Mouse (Mus musculus) kidney, adult 8-10 months (tissue): Measurements from ENCODE around the gene Adcy2.

Experiments used
- DNase-seq, 2 experiments: peaks; one replicate each; pipeline ENCODE4 v3.0.0; 2022

Gene Adcy2

DNA sequence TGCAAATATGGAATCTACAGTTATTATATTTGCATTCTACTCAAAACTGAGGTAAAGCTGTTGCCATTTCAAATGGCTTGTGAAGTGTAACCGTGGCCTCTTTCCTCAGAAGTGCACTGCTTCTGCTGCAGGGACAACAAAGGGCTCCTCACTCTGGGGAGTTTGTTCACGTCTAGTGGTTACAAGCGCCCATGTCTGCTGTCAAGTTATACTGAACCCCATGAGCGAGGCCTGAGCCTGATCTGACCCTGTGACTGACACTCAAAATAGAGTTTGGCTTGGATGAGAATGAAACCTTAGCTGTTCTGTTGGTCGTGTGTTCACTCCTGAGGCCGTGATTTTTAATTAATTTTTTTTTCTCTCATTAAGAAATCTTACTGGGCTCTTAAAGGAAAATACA is 38.8 kb downstream of the Adcy2 start:
- DNase-seq = no peak

DNA sequence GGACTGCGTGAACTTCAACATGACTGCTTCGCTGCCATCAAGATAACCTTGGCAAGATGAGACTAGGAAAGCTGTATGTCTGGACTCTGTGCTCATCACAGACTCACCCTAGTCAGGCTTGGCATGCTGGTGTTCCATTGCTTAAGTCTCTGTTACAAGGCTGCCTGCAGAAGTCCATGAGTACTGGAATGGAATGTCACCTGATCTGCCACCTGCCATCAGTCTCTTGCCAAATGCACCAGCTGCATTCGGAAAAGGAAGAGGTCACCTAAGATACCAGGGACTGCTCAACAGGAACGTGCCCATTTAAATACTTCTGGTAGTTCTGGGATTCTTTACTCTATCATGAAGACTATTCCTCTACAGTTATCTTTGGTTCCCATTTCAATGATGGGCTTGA is 39.9 kb downstream of the Adcy2 start:
- no peak for DNase-seq

- no peak for DNase-seq
These were observed 56.6 kb downstream of the Adcy2 start for GRCm38 (mm10) chr13:68942735-68943134.

GRCm38 (mm10) chr13:68941429-68941828 is 57.9 kb downstream of the Adcy2 start:
- no peak for DNase-seq

GRCm38 (mm10) chr13:68932283-68932647 is 67.1 kb downstream of the Adcy2 start:
- no peak for DNase-seq

DNA sequence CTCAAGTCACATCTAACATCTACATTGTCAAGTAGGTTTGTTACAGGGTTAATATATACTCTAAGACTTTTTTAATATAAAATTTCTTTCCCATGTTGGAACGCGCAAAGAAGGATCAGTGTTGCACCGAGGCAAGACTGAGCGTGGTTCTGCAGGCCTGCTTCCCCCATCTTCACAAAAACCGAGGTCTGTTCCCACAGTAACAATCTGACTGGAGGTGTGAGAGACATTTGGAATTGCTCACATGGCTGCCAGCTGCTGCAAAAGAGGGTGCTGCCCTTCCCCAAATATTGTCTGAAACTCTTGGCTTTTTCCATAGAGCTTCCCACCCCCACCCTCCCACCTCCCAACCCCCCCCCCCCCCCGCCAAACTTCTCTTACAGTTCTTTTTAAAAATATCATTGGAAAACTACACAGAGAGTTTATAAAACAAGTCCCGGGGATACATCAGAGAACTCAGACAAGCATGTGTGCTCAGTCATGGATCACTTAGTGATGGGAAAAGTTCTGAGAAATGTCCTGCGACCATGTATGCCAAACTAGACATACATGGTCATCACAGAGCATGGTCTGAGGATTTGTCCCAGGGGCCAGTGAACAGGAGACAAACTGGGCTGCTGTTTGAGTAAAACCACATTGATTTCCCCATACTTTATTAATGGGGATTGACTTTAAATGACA is 67.6 kb downstream of the Adcy2 start:
- no peak for DNase-seq

DNA sequence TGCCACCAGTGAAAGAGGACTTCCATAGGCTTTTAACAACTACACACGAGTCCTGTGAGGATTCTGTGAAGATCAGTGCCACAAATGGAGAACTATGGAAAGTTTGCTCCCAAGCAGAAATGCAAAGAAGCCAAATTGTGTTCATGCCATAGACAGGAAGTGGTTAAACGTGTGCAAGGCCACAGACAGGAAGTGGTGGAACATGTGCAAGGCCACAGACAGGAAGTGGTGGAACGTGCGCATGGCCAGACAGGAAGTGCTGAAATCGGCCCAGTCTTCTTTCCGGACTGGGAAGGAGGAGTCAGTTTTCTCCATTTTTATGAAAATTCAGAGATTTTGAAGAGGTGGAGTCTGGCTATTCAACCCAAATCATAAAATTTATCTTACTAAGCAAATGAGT is 70.9 kb downstream of the Adcy2 start:
- no peak for DNase-seq

DNA sequence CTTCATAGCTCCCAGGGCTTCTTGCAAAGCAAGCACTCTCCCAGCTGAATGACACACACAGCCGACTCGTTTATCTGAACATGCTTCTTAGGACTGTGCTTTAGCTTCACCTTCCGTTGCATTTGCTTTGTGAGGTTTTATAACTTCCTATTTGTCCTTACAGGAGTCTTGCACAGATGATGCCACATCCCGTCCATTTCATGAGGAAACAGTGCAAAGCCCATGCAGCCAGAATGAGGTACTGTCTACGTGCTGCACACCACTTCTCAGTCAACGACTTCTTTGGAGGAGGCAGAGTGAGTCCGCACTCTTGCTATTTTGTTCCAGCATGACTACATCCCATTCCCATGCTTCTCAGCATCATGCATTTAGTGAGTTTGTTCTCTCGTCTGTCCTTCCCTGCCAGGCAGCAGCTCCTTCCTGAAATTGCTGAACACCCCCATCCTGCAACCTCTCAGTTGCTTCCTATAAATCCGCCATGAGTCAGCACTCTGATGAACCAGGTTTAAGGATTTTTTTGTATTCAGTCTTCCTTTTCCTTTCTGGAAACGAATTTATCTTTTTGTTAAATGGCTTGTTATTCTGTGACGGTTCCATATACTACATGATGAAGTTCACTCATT is 85.6 kb downstream of the Adcy2 start:
- no peak for DNase-seq

DNA sequence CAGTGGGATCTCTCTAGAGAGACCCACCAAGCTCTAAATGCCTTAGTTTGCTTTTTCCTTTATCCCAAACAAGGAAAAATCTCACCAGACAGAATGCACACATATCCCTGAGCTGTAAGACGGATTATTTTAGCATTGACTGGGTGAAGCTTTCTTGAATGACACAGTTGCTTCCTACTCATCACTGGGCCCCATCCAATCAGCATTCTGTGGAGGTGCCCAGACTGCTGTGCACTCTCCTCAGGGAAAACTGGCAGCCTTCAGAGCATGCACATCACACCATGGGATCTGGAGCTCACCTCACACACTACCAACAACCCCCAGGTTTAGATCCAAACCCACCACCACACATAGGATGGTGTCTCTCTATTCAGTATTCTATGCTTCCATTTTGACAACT is 92.7 kb downstream of the Adcy2 start:
- no peak for DNase-seq

DNA sequence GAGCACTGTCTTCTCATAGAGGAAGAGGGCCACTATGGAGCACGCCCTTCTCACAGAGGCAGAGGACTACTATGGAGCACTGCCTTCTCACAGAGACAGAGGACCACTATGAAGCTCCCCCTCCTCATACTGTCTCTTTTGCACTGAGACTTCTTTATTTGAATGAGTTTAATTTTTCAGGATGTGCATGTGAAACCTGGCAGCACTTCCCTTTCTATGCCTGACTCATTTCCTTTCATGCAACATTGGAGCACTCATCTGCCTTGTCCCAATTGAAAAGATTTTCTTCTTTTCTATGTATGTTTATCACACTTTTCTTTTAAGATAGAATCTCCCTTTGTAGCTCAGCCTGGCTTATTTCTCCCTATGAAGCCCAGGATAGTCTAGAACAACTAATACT is 96.6 kb downstream of the Adcy2 start:
- DNase-seq = no peak

DNA sequence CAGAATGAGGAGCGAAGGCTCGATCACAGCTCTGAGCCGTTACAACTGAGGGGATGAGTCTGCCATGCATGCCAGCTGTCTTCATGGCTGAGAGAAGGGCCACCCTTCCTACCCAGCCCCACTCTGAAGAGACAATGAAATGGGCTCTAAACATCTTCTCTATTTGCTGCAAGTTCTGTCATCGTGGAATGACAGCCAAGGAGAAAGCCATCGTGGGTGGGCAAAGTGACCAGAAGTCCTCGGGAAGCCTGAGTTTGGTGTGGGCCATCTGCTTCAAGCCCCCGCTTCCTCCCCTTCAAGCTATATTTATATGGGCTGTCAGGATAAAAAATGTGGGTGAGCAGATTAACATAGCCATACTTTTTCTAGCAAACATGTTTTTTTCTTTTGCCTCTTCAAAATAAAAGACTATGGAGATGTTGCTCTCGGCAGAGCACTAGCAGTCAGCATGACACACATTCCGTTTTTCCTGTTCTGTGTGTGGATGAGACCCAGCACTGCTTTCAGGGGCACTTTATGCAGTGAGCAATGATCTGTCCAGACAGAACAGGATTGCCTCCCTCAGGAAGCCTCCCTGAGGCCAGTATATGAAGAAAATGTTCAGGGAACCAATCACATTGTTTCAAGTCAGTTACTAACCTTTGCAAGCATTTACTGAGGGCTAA is 109.3 kb downstream of the Adcy2 start:
- DNase-seq = no peak

- DNase-seq = no peak
These were observed 130.6 kb downstream of the Adcy2 start for GRCm38 (mm10) chr13:68868776-68869175.

- no peak for DNase-seq
These were observed 131.2 kb downstream of the Adcy2 start for GRCm38 (mm10) chr13:68867940-68868655.

GRCm38 (mm10) chr13:68860036-68860435 is 139.3 kb downstream of the Adcy2 start:
- DNase-seq = no peak

DNA sequence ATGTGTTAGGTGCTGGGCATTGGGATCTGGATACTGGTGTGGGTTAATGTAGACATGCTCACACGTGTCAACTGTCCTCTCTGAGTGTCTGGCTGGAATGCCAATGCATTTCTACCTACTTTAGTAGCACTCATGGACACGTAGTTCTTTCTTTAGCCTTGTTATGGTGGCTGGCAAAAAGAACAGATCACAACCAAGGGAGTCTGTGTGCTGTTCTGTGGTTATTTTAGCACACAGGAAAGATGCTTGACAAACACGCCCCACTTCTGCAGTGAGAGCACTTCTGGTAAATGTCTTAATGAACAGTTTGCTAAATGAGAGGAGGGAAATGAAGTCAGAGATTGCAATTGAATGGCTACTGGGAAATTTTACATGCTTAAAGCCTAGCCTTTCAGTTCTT is 151.1 kb downstream of the Adcy2 start:
- DNase-seq = no peak

DNA sequence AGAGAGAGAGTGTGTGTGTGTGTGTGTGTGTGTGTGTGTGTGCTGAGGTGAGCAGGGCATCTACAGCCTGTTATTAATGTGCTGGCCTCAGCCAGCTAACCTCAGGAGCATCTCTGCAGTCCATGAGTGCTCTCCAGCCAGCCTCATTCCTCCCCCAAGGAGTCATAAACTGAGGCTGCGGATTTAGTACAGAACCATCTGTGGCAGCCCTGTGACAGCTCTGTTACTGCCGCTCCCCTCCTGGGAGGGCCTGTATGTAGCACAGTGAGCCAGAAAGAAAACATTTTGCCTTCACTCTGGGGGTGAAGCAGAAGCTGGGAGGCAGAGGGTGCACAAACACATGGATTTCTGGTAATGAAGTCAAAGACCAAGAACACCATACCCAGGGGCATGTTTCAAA is 159.8 kb downstream of the Adcy2 start:
- no peak for DNase-seq

- no peak for DNase-seq
These were observed 163.2 kb downstream of the Adcy2 start for GRCm38 (mm10) chr13:68836183-68836582.

- DNase-seq = no peak
These were observed 163.8 kb downstream of the Adcy2 start for GRCm38 (mm10) chr13:68835424-68836045.

DNA sequence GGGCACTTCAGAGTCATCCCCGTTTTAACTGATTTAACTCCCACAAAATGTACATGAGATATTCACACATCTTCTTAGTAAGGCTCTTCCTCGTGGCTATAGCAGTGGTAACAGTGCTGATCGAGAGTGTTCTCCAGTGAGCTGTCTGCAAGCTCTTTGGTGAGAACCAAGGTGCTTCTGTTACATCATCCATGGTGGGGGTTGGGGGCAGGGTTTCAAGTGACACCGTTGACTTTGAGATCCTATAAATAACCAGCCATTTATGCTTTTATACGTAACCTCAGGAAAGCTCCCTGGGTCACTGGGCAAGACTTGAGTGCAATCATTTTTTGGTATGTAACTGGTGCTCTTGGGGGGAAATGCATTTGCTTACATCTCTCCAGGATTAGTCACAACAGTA is 167.2 kb downstream of the Adcy2 start:
- DNase-seq = no peak

DNA sequence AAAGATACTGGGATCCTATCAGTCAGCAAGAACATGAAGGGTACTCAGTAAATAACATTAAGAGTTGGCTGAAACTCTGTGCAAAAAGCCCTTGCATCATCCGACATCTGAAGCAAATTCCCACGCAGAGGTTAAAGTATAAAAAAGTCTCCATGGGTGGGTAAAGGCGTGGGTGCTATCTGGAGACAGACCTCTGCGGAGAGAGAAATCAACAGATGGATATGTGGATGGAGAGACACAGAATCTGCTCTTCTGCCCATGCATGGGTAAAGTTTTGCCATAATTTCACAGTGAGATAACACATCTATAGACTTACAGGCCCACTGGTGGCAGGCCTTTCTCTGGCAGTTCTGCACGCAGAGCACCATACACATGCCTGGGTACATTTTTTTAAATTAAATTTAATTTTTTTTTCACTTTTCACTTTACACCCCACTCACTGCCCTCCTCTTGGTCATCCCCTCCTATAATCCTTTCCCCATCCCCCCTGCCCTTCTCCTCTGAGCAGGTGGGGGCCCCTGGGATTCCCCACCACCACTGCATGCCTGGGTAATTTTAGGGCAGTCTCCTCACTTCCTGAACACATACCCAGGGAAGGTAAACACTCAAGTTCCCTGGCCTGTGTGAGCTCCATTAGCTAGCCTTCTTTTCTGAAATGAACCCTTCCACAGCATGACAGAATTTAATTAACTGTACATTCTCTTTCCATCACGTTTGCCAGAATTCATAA is 169.1 kb downstream of the Adcy2 start:
- no peak for DNase-seq

DNA sequence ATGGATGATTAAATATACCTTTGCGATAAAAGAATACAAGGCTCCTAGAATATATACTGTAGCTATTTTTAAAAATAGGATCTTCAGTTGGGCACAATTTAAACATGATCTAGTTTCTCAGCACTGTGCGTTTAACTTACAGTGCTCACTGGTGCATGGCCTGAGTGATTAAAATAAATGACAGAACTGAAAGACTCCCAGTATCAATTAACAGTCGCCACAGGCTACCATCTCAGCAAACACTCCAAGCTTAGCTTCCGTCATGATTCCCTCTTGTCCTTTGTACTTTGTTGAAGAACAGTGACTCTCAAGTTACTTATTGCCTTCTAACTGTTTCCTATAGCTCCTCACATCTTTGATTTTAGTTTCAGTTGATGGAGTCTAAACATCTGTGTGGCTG is 170.9 kb downstream of the Adcy2 start:
- DNase-seq = no peak

- no peak for DNase-seq
These were observed 172.9 kb downstream of the Adcy2 start for GRCm38 (mm10) chr13:68826461-68826860.
